Mouse (Mus musculus) layer of hippocampus, adult 11-12 months (tissue): ENCODE results near the gene Otud5.
"Not testable (repeated sequence)": the region's sequence is repeated elsewhere in the genome, so short reads cannot be mapped to it uniquely, and the experiment has no call there.

Experiments used
- DNase-seq: peaks from one replicate; pipeline ENCODE4 v3.0.0; 2022; ENCODE audit warnings: low spot score

Gene Otud5

DNA sequence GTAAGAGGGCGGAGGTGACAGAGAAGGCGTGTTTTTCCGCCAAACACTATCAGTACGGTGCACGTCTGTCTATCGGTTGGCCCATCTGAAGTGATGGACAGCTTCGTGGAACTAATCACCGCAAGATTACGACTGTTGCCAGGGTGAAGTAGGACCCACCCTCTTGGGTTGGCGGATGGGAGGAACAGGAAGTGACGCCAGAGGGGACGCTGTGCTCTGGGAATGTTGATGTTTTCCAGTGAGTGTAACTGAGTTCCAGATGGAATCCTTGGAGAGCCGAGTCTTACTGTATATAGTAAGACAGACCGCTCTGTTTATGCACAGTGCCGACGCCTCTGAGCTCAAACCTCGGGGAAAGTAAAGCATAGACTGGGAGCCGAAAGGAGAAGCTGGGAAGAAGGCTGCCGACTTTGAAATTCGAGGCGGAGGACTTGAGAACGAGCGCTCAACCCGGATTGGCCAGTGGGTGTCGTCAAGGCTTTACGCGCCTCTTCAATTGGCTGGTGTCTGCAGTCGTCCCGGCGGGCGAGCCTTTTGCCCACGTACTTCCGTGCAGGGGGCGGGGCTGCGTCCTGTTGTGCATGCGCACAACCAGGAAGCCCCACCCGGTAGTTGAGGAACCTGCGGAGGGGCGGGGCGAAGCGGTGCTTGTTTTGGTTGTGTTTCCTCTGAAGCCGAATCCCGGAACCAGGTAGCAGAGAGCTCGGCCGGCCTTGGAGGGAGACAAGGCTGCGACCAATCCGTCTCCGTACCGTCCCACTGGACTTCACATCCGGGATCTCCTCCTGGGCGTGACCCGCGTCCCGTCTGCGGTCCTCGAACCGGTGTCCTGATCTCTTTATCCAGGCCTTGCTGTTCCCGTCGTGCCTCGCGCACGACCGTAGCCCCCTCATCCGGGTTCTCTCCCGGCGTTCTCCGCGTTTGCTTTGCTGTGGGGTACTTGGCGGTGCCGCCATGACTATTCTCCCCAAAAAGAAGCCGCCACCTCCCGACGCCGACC is at the start of gene Otud5:
TSS of gene Otud5 (plus strand) at position 202 of the 1,000 bp plus-strand sequence.
- peak; percentile 93 for DNase-seq

DNA sequence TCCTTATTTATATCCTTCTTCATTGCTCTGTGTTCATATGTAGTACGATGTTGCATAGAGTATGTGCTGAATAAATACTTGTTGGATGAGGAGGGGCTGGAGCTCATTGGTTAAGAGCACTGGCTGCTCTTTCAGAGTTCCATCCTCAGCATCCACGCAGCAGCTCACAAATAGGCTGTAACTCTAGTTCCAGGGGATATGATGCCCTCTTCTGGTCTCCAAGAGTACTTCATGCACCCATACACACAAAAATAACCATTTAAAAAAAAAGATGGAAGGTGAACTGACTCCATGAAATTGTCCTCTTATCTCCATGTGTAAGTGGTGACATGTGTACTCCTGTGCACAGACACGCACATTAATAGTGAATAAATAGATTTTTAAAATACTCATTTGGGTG is 47.8 kb upstream of the Otud5 start:
- DNase-seq = no peak

GRCm38 (mm10) chrX:7795016-7795415 is 46.1 kb upstream of the Otud5 start:
- DNase-seq = no peak

DNA sequence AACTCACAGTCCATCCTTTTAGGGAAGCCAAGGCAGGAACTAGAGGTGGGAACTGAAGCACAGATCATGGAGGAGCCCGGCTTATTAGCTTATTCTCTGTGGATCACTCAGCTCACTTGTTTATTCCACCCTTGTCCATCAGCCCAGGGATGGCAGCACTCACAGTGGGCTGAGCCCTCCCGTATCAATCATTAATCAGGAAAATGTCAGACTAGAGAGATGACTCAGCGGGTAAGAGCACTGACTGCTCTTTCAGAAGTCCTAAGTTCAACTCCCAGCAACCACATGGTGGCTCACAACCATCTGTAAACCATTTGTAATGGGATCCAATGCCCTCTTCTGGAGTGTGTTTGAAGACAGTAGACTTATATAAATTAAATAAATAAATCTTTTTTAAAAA is 43.8 kb upstream of the Otud5 start:
- DNase-seq = no peak

- DNase-seq = not testable (repeated sequence)
Measured at GRCm38 (mm10) chrX:7802157-7802556, 39.0 kb upstream of the Otud5 start.

GRCm38 (mm10) chrX:7815016-7815415 is 26.1 kb upstream of the Otud5 start:
- DNase-seq = not testable (repeated sequence)

GRCm38 (mm10) chrX:7821865-7822779 is 19.0 kb upstream of the Otud5 start, which contains the start of gene Kcnd1:
Gene Kcnd1 (plus strand): TSS chrX:7822289.
- peak; percentile 40 for DNase-seq

GRCm38 (mm10) chrX:7837146-7837545 is 4.0 kb upstream of the Otud5 start:
- no peak for DNase-seq

DNA sequence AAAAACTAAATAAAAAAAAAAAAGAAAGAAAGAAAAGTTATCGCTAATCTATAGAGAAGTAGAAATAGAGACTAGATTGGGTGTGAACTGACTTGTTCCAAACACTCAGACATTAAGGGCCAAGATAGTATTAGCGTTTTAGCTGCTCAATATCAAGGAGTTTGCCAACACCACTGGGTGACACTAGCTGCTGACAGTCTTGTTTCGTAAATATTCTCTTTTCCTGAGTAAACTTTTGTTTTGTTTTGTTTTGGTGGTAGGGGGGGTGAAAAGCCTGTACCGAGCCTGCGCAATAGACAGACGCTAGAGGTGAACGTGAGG is 362 bp upstream of the Otud5 start:
- no peak for DNase-seq

- peak; percentile 11 for DNase-seq
Measured at GRCm38 (mm10) chrX:7842318-7842717, 1.2 kb downstream of the Otud5 start.

DNA sequence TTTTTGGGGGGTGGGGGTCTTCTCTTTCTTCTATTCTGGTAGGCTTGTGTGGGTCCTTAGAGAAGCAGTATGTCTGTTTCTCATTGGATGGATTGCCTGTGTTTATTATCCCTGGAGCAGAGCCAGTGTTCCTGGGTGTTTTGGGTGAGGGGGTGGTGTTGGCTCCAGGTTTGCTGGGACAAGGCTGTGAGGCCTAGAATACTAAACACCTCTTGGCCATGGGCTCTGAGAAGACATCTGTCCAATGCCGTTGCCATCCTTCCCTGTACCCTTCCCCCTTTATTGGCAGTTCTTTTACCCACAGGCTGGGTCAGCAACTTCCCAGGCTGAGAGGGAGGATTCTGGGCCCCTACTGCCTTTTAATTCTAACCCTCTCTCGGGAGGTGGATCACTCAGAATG is 6.7 kb downstream of the Otud5 start:
- peak; percentile 12 for DNase-seq

DNA sequence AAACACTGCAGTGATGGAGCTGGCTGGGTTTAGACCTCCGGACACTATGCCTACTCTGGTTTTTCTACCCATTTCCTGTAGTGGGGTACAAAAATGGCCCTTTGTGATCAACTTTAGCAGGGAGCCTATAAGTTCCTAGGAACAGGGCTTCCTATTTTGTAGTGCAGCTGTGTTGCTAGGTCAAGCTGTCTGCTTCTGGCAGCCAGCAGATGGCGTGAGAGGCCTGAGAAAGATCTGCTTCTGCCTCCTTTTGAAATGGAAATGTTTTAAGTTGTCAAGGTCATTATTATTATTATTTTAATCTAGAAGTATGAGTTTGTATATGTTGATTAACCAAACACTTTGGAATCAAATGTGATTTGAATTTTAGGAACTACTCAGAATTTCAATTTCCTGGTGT is 13.4 kb downstream of the Otud5 start:
- peak; percentile 29 for DNase-seq

GRCm38 (mm10) chrX:7859191-7859753 is 18.1 kb downstream of the Otud5 start:
- DNase-seq = no peak

GRCm38 (mm10) chrX:7863181-7863580 is 22.0 kb downstream of the Otud5 start:
- no peak for DNase-seq

DNA sequence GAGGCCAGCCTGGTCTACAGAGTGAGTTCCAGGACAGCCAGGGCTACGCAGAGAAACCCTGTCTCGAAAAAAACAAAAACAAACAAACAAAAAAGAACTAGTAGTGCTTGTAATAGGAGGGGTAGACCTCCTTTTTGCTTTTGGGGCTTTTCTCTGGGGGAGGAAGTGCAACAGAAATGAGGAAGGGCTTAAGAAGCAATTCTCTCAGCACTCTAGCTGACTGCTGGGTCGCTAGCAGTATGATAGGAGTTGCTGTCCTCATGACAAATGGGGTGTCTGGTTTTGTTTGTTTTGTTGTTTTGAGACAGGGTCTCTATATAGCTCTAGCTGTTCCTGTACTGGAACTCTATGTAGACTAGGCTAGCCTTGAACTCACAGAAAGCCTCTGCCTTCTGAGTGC is 23.4 kb downstream of the Otud5 start:
- DNase-seq = no peak

DNA sequence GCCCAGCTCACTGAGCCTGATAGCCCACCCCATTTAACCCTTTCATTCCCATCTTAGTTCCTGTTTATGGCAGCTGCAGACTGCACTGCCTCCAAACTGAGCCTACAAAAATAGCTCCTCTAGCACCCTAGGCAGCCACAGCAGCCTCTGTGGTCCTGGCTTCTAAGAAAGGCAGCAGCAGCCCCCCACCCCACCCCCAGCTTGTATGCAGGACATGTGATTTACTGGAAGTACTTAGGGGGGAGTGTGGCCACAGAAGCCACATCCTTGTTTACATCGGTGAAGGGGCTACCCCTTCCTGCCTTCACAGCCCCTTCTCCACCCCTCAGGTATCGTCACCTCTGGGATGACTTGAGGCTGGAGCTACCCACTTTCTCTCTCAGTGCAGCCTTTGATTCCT is 24.2 kb downstream of the Otud5 start:
- DNase-seq = no peak

DNA sequence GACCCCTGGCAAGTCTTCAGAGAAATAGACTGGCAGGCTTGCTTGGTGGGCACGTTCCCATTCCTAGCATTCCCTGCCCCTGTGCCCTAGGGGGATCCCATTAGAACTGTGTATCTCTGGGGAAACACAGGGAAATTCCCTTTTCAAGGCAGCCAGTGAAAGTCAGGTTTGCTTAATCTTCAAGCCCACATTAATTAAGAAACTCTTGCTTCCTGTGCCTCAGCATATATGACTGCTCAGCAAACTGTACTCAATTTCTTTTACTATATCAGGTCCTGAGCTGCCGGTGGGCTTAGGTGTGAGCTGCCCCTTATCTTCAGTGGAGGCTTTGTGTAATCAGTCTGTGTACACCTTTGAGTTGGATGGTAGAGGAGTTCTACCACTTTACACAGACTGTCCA is 24.6 kb downstream of the Otud5 start:
- DNase-seq = no peak

GRCm38 (mm10) chrX:7867141-7867540 is 26.0 kb downstream of the Otud5 start:
- no peak for DNase-seq

GRCm38 (mm10) chrX:7868506-7868905 is 27.3 kb downstream of the Otud5 start:
- DNase-seq = no peak

- no peak for DNase-seq
Measured at GRCm38 (mm10) chrX:7869826-7870225, 28.7 kb downstream of the Otud5 start.

GRCm38 (mm10) chrX:7878007-7878419 is 36.8 kb downstream of the Otud5 start, which contains the start of gene Pim2:
Gene Pim2 (plus strand): TSS chrX:7878262.
- peak; percentile 79 for DNase-seq

DNA sequence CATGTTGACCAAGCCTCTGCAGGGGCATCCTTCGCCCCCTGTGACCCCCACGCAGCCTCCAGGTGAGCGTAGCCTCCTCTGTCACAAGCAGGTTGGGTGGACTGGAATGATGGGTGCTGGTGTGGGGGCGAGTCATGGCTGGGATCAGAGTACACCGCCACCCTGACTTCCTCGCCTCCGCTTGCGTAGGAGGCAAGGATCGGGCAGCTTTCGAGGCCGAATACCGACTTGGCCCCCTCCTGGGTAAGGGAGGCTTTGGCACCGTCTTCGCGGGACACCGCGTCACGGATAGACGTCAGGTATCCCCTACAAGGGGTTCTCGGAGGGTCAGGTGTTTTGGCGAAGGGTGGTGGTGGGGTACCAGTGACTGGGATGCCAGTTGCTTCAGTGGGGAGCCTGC is 37.3 kb downstream of the Otud5 start:
- DNase-seq = no peak
